Mouse (Mus musculus): ENCODE measurements at regions not wholly inside any gene's neighbourhood (a gene's known extent, or its start where the extent isn't known, plus 50 kb on each side); places are given as distances from the start of the nearest gene placed in this dataset.
A peak's percentile ranks its signal among the peaks of the same experiment; 100 is the strongest.

GRCm38 (mm10) chr3:100773237-100773636, 52.0 kb upstream of the Vtcn1 start:
- DNase-seq (ENCODE audit: inconsistent ontology term), result no peak

- no peak for DNase-seq (ENCODE audit: inconsistent ontology term)
Observed at GRCm38 (mm10) chr3:100771363-100771762, 53.9 kb upstream of the Vtcn1 start.

DNA sequence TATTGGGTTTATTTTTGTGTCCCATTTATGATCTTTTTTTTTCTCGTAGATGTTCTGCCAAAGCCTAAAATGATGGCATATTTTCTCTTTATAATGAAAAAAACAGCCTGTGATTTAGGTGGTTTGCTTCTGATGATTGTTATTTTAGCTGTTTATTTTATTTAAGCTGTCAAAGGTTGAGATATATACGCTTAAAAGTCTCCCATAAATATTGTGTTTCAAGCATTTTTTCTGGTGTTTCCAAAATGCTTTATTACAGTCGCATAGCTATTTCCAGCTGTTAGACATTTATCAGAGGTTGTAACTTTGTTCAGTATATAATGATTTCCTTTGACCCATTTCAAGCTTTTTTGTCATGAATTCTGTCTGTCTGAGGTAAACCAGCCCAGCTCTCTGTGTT, 54.4 kb upstream of the Vtcn1 start:
- no peak for DNase-seq (ENCODE audit: inconsistent ontology term)

GRCm38 (mm10) chr3:100769146-100769545, 56.1 kb upstream of the Vtcn1 start:
- no peak for DNase-seq (ENCODE audit: inconsistent ontology term)

DNA sequence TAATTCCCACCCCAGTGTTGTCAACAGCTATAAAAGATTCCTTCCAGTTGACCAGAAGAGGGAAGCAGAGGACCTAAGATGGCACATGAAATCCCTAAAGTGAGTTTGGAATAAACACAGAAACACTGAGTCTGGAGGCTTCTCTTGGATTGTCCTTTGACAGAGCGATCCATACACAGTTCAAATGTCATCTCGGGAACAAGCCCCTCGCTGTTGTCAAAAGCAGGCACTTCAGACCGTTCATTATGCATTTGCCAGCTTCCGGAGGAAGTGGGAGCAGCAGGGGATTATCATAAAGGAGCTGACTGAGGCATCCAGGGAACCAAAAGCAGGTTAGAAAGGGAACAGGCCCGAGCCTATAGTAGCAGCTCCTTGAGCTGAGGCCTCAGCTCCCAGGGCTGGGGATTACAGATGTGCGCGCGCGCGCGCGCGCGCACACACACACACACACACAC, 57.1 kb upstream of the Vtcn1 start:
- peak; percentile 71 for DNase-seq (ENCODE audit: inconsistent ontology term)

- DNase-seq (ENCODE audit: inconsistent ontology term), result no peak
Observed at GRCm38 (mm10) chr3:100765323-100765722, 59.9 kb upstream of the Vtcn1 start.

DNA sequence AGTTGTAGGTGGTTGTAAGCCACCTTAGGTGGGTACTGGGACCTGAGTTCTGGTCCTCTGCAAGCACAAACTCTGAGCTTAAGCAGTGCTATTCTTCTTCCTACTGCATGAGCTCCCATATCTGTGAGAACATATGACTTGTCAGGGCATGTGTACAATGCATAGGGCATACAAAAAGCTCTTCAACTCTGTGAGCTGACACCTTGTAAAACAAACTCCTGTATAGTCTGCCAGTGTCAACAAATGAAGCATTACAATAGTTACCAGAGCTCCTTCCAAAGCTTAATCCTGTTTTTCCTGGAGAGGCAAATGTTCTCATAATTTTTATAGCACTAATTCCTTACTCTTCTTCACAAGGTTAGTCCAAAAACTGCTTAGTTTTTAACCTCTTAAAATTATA, 62.4 kb upstream of the Vtcn1 start:
- DNase-seq (ENCODE audit: inconsistent ontology term), result no peak

GRCm38 (mm10) chr3:100759091-100759941, 65.9 kb upstream of the Vtcn1 start:
- DNase-seq (ENCODE audit: inconsistent ontology term), result peak; percentile 67

DNA sequence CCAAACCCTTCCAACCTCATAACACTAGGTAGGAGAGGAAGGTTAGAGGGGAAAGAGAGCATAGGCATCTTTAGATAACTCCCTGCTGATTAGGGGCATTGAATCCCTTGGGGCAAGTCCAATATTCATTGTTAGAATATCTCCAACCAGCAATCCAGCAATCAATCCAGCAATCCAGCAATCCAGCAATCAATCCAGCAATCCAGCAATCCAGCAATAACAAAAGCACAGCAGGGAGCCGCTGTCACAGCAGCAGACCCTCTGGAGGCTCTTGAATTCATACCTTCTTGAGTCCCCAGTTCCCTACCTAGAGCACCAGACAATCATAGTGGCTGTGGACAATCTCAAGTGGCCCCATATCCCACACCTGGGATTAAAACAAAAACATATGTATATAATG, 69.4 kb upstream of the Man1a2 start:
- DNase-seq (ENCODE audit: inconsistent ontology term), result no peak

- DNase-seq (ENCODE audit: inconsistent ontology term), result no peak
Observed at GRCm38 (mm10) chr3:100751211-100751610, 65.9 kb upstream of the Man1a2 start.

DNA sequence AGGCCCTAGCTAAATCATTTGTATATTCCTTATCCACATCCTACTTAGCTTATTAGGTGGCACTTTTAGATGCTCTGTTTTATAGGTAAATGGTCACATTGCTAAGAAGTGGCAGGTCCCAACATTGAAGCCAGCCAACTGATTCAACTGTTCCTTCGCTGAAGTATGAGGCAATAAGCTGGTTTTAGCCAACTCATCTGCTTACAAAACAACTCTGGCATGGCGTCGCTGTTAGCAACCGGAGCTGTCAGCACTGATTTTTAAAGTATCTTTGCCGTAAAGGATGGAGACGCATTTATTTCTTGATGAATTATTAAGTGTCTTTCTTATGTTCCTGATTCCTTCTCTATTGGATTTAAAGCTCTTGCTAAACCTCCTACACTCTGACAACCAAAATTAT, 63.4 kb upstream of the Man1a2 start:
- no peak for DNase-seq (ENCODE audit: inconsistent ontology term)

DNA sequence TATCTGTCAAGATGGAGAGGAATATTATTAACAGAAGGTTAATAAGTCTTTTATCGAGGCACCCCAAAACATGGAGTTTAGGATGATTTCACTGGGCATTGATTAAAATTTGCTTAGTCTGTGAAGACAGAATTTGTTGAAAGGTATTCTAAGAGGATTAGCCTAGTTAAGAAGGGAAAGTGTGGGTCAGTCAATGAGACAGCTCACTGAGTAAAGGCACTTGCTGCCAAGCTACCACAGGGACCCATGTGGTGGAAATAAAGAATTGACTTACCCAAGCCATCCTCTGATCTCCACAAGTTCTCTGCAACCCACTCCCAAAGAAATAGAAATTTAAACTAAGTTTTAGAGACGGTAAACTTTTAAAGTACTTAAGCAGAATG, 63.0 kb upstream of the Man1a2 start:
- no peak for DNase-seq (ENCODE audit: inconsistent ontology term)

GRCm38 (mm10) chr3:100747421-100748308, 62.4 kb upstream of the Man1a2 start:
- DNase-seq (ENCODE audit: inconsistent ontology term), result peak; percentile 14

GRCm38 (mm10) chr3:100737660-100738059, 52.4 kb upstream of the Man1a2 start:
- no peak for DNase-seq (ENCODE audit: inconsistent ontology term)

DNA sequence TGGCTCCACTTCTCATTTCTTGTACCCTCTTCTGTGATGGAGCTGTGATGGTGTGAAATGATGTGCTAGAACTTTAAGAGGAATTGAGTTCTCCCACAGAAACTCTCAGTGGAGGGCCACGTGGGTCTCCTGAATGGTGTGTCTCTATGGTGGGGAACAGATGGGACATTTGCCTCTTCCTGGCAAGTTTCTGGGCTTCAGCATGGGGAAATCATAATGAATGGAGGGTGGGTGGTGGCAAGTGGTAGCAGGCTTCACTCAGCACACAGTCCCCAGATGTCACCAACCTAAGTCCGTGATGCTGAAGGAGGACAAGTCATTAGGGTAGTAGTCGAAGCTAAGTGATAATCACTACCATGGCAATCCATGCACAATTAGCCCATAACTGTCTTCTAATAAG, 51.2 kb upstream of the Man1a2 start:
- DNase-seq (ENCODE audit: inconsistent ontology term), result no peak

All from Muller cell, postnatal 12 days (primary cell).